Mouse (Mus musculus) liver, postnatal 0 days (tissue): ENCODE results near the gene Rnf43.

Experiments used
- CTCF ChIP-seq: sonication (generic); IDR thresholded peaks from 2 replicates; pipeline ENCODE4 v1.5.1; 2016; ENCODE audit warnings: antibody characterized with exemption, low read depth
- EP300 ChIP-seq: IDR thresholded peaks from 2 replicates; pipeline ENCODE4 v1.6.1; 2016; ENCODE audit warnings: antibody characterized with exemption, low read depth, mild to moderate bottlenecking

- no peak for TF ChIP-seq CTCF
- TF ChIP-seq EP300, result peak; percentile 96
These were observed 67.2 kb downstream of the Rnf43 start for GRCm38 (mm10) chr11:87729593-87730185.
